In genomic region chr17:8580360-8580759, GRCm38 (mm10) we compare ENCODE assay signal across 10 mouse cellular contexts. TPM values are rescaled to one million over a fixed set of nuclear protein-coding genes. Genes with fewer than 3 reads are reported as not detected.
DNase-seq lines count a peak whose midpoint lies in the region; ATAC-seq lines count a peak whose summit lies in the region.
"Had no signal": no experiment of that assay in that cellular context is flagged by ENCODE, and none has a peak within 500 bp of the region (broad histone marks: within the 10 kb centered on the region; RNA-seq: fewer than 3 reads in every experiment).

No protein-coding gene starts in this region.

- DNase-seq in CD4-positive, CD25-positive, alpha-beta regulatory T cell, adult 2 months (ENCODE audit: low read depth, low spot score), result peak; percentile 43
- peak; percentile 12 for DNase-seq in kidney, postnatal 14 days
- DNase-seq in kidney, adult 18-20 months, result no peak
- DNase-seq in 3T3-L1 (ENCODE audit: low read depth, low spot score), result peak; percentile 36
- peak; percentile 50 for DNase-seq in embryo, embryonic 11 days
- DNase-seq in gastrocnemius, postnatal 10 days, result no peak

- no peak for ATAC-seq in CD4-positive, CD25-positive, alpha-beta regulatory T cell, adult 4 months
- no peak for ATAC-seq in granulocyte monocyte progenitor cell, adult 5-6 weeks (replicated peaks; ENCODE audit: poor library complexity, severe bottlenecking)

RNA-seq across cellular contexts. Expression of gene Gm17087, which starts 13.6 kb away (rescaled TPM):
- polyA plus RNA-seq in CD4-positive, CD25-positive, alpha-beta regulatory T cell, adult 4 months (2017; shearing (Covaris generic)), result 1 to 10 TPM in 1 of 2 experiments, not detected in 1; 3.6 TPM
- not detected for total RNA-seq in gastrocnemius, postnatal 10 days (2021)
- total RNA-seq in granulocyte monocyte progenitor cell, adult 5-6 weeks (2014; fragmentation: Nextera tagmentation), result not detected in 2 replicates
- not detected in 2 replicates for total RNA-seq in granulocyte monocyte progenitor cell, adult 5-6 weeks (2017)
- polyA plus RNA-seq: embryonic facial prominence, embryonic 12.5 days; stomach, embryonic 16.5 days had no signal

RNA-seq across cellular contexts. Expression of gene Pde10a, which starts 55.2 kb away (rescaled TPM):
- polyA plus RNA-seq in CD4-positive, CD25-positive, alpha-beta regulatory T cell, adult 4 months (2017; shearing (Covaris generic)), result 1 to 10 TPM in 1 of 2 experiments, not detected in 1; 1.1 TPM
- total RNA-seq in gastrocnemius, postnatal 10 days (2021), result 1 to 10 TPM; 5.7 to 7.4 TPM
- not detected in 2 replicates for total RNA-seq in granulocyte monocyte progenitor cell, adult 5-6 weeks (2014; fragmentation: Nextera tagmentation)
- 0.36 and 0.69 TPM in 2 replicates for total RNA-seq in granulocyte monocyte progenitor cell, adult 5-6 weeks (2017)

Comparison
In these comparisons a context has a peak if more than half of its experiments do, and no peak if none do; other contexts are left out.
1. DNase-seq: peak in CD4-positive, CD25-positive, alpha-beta regulatory T cell, adult 2 months (single experiment), kidney, postnatal 14 days (single experiment), 3T3-L1 (single experiment) and embryo, embryonic 11 days (single experiment); none in kidney, adult 18-20 months (single experiment) and gastrocnemius, postnatal 10 days (single experiment).